Mouse (Mus musculus) frontal cortex, postnatal 25 days (tissue): ENCODE measurements around the gene Cmbl.

Experiments
- DNase-seq, 2 experiments: peaks; one replicate each; pipeline ENCODE4 v3.0.0; 2022; ENCODE audit warnings: low spot score in 2 of 2

Gene Cmbl

GRCm38 (mm10) chr15:31565184-31565583 is at the start of gene Cmbl:
Gene Cmbl (plus strand): TSS chr15:31565389.
- DNase-seq = no peak

DNA sequence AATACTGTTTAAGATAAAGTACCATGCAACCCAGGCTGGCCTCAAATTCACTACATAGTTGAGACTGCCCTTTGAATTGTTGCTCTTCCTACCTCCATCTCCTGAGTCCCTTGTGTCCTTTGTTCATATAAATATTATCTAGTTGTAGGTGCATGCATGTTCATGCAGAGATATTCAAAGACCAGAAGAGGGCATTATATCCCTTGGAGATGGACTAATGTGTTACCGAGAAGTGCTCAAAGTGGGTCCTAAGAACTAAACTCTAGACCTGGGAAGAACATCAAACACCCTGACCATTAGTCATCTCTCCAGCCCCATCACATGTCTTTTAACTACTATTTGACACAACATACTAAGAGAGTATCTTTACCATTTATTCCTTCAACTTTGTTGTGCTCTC is 48.0 kb upstream of the Cmbl start:
- DNase-seq = no peak

DNA sequence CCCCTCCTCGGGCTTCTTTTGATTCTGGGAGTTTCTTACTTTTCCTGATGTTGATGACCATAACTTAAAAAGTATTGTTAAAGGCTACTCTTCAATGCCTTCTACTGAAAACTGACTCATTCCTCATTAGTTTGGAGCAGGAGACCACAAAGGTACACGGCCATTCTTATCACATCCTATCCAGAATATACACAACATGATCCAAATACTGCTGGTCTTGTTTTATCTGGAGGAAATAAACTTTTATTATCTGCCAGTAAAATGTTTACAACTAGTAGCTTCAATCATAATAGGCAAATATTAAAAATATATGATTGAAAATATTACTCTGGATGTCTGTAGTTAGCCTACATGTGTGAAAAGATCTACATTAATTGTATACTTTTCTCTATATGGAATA is 46.8 kb upstream of the Cmbl start:
- DNase-seq = no peak

GRCm38 (mm10) chr15:31519000-31519399 is 46.2 kb upstream of the Cmbl start:
- DNase-seq = no peak

DNA sequence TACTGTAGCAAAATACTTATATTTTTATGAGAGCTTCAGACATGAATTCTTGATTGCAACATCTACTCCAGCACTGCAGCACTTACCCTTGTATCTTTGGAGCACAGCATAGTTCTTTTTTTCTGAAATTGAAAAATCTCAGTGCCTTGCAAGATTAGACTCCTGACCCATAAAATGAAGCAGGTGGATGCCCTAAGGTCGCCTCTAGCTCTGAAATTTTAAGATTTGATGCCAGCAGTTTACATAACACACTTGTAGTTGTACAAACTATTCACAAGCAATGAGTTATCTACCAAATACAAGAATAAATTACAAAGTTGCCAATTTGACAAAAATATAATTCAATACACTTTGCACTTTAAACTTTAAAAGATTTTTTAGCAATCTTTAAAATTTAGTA is 38.7 kb upstream of the Cmbl start:
- DNase-seq = no peak

DNA sequence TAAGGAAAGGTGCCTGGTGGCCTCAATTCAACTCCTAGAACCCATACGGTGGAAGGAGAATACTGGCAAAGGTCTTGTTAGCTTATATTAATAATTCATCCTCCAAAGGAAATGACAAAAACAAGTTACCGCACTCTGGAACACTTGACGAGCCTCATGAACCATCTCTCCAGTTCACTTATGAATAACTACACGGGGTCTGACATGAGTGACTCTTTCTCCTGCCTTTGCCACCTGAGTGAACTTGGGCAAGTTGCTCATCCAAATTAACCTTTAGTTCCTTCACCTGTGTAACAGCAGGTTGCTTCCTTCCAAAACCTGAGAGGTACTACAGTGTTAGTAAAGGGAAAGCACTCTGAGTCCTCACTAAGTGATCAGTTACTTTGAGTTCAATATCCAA is 36.7 kb upstream of the Cmbl start:
- no peak for DNase-seq

GRCm38 (mm10) chr15:31529103-31529502 is 36.1 kb upstream of the Cmbl start:
- no peak for DNase-seq

DNA sequence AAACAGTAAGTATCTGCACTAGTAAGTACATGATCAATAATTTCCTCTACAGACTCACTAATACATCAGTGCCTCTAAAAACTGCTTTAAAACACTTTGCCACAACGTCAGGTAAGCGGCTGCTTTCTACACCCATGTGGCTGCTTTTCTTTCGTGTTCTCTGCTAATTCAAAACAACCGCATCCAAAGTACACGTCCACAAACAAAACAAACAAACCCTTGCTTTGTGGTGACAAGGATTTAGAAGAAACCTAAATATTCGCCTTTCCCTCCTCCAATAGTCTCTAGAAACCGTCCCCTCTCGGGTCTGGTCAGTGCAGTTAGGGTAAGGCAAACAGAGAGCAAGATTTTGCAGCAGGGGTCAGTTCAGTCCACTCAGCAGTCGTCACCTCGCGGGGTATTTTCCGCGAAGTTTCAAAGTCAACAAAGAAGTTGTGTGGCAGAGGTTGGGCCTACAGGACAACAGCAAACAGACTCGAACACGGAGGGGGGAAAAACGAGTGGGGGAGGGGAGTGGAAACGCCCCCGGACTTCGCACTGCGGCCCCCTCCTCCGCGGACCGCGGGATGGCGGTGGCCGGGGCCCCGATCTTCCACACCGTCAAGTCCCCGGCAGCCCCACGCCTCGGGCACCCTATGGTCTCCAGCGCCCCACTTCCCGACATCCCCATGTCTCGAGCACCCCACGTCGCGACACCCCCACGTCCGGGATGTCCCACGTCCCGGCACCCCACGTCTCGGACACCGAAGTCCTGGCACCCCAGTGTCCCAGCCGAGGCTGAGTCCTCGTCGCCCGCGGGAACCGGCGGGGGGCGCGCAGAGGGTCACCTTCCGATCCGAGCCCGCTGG is 35.2 kb upstream of the Cmbl start:
- no peak for DNase-seq

DNA sequence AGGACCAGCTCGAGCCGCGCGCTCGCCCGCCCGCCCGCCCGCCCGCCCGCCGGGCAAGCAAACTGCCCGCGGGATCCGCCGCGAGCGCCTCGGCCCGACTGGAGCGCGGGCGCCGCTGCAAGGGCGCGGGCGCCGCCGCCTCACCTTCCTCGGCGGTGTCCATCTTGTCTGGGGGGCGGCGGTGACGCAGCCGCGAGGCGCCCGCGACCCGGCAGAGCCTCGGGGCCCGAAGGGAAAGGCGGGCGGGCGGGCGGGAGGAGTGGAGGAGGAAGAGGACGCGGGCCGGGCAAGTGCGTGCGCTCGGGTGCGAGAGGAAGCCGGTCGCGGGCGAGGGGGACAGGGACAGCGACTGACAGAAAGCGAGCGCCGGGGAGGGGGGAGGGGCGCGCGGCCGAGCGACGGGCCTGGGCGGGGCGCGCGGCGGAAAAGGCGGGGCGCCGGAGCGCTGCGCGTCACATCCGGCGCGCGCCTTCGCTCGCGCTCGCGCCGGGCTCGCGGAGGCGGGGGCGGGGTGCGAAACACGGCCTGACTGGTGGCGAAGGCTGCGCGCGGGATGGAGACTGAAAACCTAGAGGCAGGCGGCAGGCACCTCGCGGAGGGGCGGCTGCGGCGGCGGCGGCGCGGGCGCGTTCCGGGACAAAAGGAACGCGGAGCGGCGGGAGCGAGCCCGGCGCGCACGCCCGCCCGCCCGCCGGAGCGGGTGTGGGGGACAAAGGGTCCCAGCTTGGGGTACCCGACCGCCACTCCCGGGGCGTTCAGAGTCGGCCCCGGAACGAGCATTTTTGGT is 34.3 kb upstream of the Cmbl start, which contains the start of gene March6:
TSS of gene March6 (minus strand) at position 395 of the 787 bp plus-strand sequence.
- peak; percentile 83 to 84 for DNase-seq

GRCm38 (mm10) chr15:31531446-31532330 is 33.5 kb upstream of the Cmbl start:
- DNase-seq = no peak

DNA sequence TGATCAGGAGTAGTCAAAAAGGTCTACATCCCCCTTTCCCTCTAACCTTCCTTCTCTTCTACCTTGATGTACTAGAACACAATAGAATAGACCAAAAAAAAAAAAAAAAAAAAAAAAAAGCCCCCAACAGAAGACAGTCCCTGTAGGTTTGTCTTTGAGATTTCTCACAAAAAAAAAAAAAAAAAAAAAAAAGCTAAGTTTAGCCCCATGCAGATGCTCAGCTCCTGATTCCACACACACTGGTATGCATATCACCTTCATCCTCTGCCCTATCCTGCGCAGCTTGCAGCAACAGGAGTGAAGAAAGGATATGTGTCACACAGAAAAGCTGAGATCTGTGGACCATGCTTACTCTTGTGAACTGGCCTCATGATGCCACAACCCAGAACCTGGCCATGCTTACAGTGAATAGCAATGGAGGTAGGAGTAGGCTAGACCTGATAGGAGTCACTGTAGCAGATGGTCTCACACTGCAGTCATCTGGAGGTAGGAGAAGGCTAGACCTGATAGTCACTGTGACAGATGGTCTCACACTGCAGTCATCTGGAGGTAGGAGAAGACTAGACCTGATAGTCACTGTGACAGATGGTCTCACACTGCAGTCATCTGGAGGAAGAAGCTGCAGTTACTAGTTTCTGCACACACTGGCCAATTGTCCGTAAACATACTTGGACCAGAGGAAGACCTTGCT is 32.7 kb upstream of the Cmbl start:
- DNase-seq = no peak

- DNase-seq = no peak
These were observed 31.7 kb upstream of the Cmbl start for GRCm38 (mm10) chr15:31533529-31533928.

GRCm38 (mm10) chr15:31534421-31535258 is 30.5 kb upstream of the Cmbl start:
- no peak for DNase-seq

GRCm38 (mm10) chr15:31535259-31535855 is 29.8 kb upstream of the Cmbl start:
- DNase-seq = no peak

- peak in 1 of 2 experiments; percentile 48 for DNase-seq
These were observed 29.0 kb upstream of the Cmbl start for GRCm38 (mm10) chr15:31536051-31536737.

DNA sequence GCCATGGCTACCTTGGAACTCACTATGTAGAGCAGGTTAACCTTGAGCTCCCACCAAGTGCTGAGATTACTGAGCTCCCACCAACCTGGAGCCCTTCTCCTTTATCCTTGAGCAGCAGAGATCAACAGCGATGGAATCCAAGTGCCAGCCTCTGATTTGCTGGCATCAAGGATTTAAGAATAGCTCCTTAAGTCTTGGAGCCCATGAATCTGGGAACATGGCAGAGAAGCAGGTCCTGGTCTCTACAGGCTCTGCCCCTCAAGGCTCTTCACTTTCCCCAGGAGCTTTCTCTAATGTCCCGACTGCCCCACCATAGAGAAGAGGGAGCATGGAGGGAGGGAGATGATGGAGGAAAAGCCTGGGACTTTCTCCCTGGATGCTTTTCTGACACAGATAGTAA is 27.5 kb upstream of the Cmbl start:
- no peak for DNase-seq

GRCm38 (mm10) chr15:31538346-31538745 is 26.8 kb upstream of the Cmbl start:
- no peak for DNase-seq

DNA sequence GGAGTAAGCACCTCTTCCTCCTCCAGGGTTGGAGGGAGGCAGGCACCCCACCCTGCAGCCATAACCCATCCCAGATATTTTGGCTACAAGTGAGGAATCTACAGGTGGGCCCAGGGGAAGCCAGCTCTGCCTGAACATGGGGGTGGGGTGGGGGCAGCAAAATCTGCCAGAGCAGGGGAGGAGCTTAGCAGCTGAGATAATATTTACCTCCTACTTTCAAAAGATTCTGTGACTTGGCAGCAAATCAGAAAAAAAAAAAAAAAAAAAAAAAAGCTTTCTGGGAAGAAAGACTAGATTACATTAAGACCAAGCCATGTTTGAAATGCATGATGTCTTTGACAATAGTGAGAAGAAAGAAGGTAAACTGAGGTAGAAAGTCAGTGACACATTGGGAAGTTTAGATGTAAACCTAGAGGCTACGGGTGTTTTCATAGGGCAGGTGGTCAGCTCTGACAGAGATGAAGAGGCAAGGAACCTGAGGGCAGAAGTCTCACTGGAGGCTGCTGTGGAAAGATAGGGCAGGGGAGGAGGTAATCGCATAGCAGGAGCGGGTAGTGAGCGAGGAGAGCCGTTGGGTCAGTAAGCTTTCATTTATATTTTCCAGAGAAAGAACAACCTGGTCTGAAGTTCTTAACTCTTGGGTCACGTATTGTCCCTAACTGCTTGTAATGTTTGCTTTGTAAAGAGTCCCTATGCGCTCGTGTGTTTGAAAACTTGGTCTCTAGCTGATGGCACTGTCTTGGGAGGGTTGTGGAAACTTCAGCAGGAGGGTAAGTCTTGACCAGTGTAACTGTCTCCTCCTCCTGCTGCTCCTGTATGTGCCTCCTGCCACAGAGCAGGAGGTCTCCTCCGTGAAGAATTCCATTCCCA is 25.3 kb upstream of the Cmbl start:
- no peak for DNase-seq

- no peak for DNase-seq
These were observed 24.7 kb upstream of the Cmbl start for GRCm38 (mm10) chr15:31540513-31540802.
